Mouse (Mus musculus) bone marrow, adult 2 months (tissue): ENCODE results near the gene Rras2.

Experiments
- CTCF ChIP-seq: fragments of 200-500 bp; IDR thresholded peaks from 2 replicates; pipeline ENCODE4 v1.5.1; 2011; ENCODE audit warnings: low read length, control low read depth; ENCODE audit not compliant: control insufficient read depth, insufficient read depth
- POLR2A ChIP-seq: fragments of 200-500 bp; IDR thresholded peaks from 2 replicates; pipeline ENCODE4 v1.6.1; 2011; ENCODE audit warnings: low read depth, mild to moderate bottlenecking, control low read depth, low read length, borderline replicate concordance; ENCODE audit not compliant: control insufficient read depth

- no peak for TF ChIP-seq POLR2A
- TF ChIP-seq CTCF = no peak
These were observed 16.2 kb downstream of the Rras2 start for GRCm38 (mm10) chr7:114101412-114101811.
